Mouse (Mus musculus) neural tube, embryonic 12.5 days (tissue): Measurements from ENCODE around the gene Susd4. TPM values are rescaled to one million over a fixed set of nuclear protein-coding genes. Genes with fewer than 3 reads are reported as not detected.

ENCODE experiments used
- ATAC-seq: fragments of 200-750 bp; cut with Nextera tagmentation; 2 replicates; pipeline ENCODE4 v1.8.0; 2017; ENCODE audit warnings: low read depth, mild to moderate bottlenecking, moderate TSS enrichment, moderate library complexity; ENCODE audit not compliant: low FRiP score
- H3K27ac ChIP-seq: fragments of 300-500 bp; sonication (generic); 2 replicates; pipeline ENCODE4 v1.5.1; 2016
- H3K27me3 ChIP-seq: fragments of 300-500 bp; sonication (generic); replicated peaks from 2 replicates; pipeline ENCODE4 v1.6.1; 2016; ENCODE audit warnings: mild to moderate bottlenecking
- H3K36me3 ChIP-seq: fragments of 300-500 bp; sonication (generic); 2 replicates; pipeline ENCODE4 v1.6.1; 2016; ENCODE audit warnings: mild to moderate bottlenecking
- H3K4me1 ChIP-seq: fragments of 300-500 bp; sonication (generic); 2 replicates; pipeline ENCODE4 v1.6.1; 2016
- H3K4me2 ChIP-seq: fragments of 300-500 bp; sonication (generic); replicated peaks from 2 replicates; pipeline ENCODE4 v1.6.1; 2016; ENCODE audit warnings: mild to moderate bottlenecking
- H3K4me3 ChIP-seq: fragments of 300-500 bp; sonication (generic); 2 replicates; pipeline ENCODE4 v1.5.1; 2016
- H3K9ac ChIP-seq: fragments of 300-500 bp; sonication (generic); 2 replicates; pipeline ENCODE4 v1.6.1; 2016; ENCODE audit warnings: mild to moderate bottlenecking
- H3K9me3 ChIP-seq: fragments of 300-500 bp; sonication (generic); 2 replicates; pipeline ENCODE4 v1.6.1; 2016; ENCODE audit warnings: mild to moderate bottlenecking
- WGBS: fragments of 180-500 bp; shearing (Covaris S2); methylation state at CpG from one replicate; pipeline ENCODE4 v1.1.7; 2016; 5-methylcytosine and 5-hydroxymethylcytosine counted together
- polyA plus RNA-seq: library from polyadenylated mRNA; unstranded; fragments of >200 nt; fragmentation: Nextera tagmentation; extraction: Ambion mirVana; gene quantifications from 2 replicates; pipeline ENCODE4 v1.2.1, GENCODE M21; 2016

The Susd4 gene
- polyA plus RNA-seq, 1 experiment from 2014 or later = 42.7 TPM

GRCm38 (mm10) chr1:182758783-182759182 lies 4.9 kb upstream of the Susd4 start:
- Histone ChIP-seq H3K27ac (no peak overlapping the region), H3K9ac (no peak overlapping the region), H3K27me3 (peaks cover 5% of the 10 kb centered on the region; the same call in 1 of the 2 replicates), H3K36me3 (no peaks in the 10 kb centered on the region), H3K4me1 (peaks cover 6% of the 10 kb centered on the region; the same call in 1 of the 2 replicates), H3K4me2 (no peak overlapping the region), H3K4me3 (no peak overlapping the region), H3K9me3 (no peaks in the 10 kb centered on the region)
- ATAC-seq = no peak
- 100% methylated on average over 1 of the region's 1 CpGs for WGBS

GRCm38 (mm10) chr1:182763191-182763715 lies 407 bp upstream of the Susd4 start:
- Histone ChIP-seq H3K4me3 (peak overlapping the region; percentile 62), H3K27ac (no peak overlapping the region), H3K9me3 (no peaks in the 10 kb centered on the region), H3K27me3 (peaks cover 5% of the 10 kb centered on the region; the same call in 1 of the 2 replicates), H3K36me3 (no peaks in the 10 kb centered on the region), H3K4me2 (peak overlapping the region; percentile 87), H3K4me1 (peaks cover 18% of the 10 kb centered on the region), H3K9ac (peak overlapping the region; percentile 71)
- ATAC-seq = peak; percentile 41; the same call in 1 of the 2 replicates
- 8% methylated on average over 17 of the region's 17 CpGs for WGBS

GRCm38 (mm10) chr1:182764541-182765281 lies 1.1 kb downstream of the Susd4 start:
- 1% methylated on average over 27 of the region's 27 CpGs for WGBS
- Histone ChIP-seq H3K27me3 (peaks cover 5% of the 10 kb centered on the region; the same call in 1 of the 2 replicates), H3K4me3 (peak overlapping the region; percentile 62), H3K36me3 (no peaks in the 10 kb centered on the region), H3K27ac (peak overlapping the region; percentile 74), H3K9ac (peak overlapping the region; percentile 71), H3K4me2 (peak overlapping the region; percentile 87), H3K9me3 (no peaks in the 10 kb centered on the region), H3K4me1 (peaks cover 18% of the 10 kb centered on the region)
- peak; percentile 83 for ATAC-seq

GRCm38 (mm10) chr1:182775576-182775975 lies 11.9 kb downstream of the Susd4 start:
- Histone ChIP-seq H3K9me3 (no peaks in the 10 kb centered on the region), H3K36me3 (no peaks in the 10 kb centered on the region), H3K4me1 (peaks cover 8% of the 10 kb centered on the region), H3K9ac (no peak overlapping the region), H3K4me3 (no peak overlapping the region), H3K27me3 (no peaks in the 10 kb centered on the region), H3K4me2 (no peak overlapping the region), H3K27ac (no peak overlapping the region)
- no peak for ATAC-seq
- WGBS = 81% methylated on average over 7 of the region's 7 CpGs

- ATAC-seq = no peak
- WGBS = 63% methylated on average over 10 of the region's 10 CpGs
- no peak overlapping the region for H3K27ac ChIP-seq
Measured at GRCm38 (mm10) chr1:182776749-182777410, 13.2 kb downstream of the Susd4 start.

GRCm38 (mm10) chr1:182778225-182778624 lies 14.6 kb downstream of the Susd4 start:
- Histone ChIP-seq H3K36me3 (no peaks in the 10 kb centered on the region), H3K4me2 (no peak overlapping the region), H3K9ac (no peak overlapping the region), H3K4me3 (no peak overlapping the region), H3K4me1 (peaks cover 8% of the 10 kb centered on the region), H3K27ac (no peak overlapping the region), H3K9me3 (no peaks in the 10 kb centered on the region), H3K27me3 (no peaks in the 10 kb centered on the region)
- 84% methylated on average over 13 of the region's 13 CpGs for WGBS
- ATAC-seq = no peak

More at GRCm38 (mm10) chr1:182776749-182777410, 13.2 kb downstream of the Susd4 start:
- no peaks in the 10 kb centered on the region for H3K27me3 ChIP-seq
- no peak overlapping the region for H3K4me3 ChIP-seq
- no peak overlapping the region for H3K9ac ChIP-seq
- peak overlapping the region; percentile 4; the same call in 1 of the 2 replicates for H3K4me2 ChIP-seq
- H3K9me3 ChIP-seq = no peaks in the 10 kb centered on the region
- H3K4me1 ChIP-seq = peaks cover 8% of the 10 kb centered on the region
- H3K36me3 ChIP-seq = no peaks in the 10 kb centered on the region

- Histone ChIP-seq H3K4me2 (no peak overlapping the region), H3K9ac (no peak overlapping the region), H3K4me3 (no peak overlapping the region), H3K4me1 (peaks cover 8% of the 10 kb centered on the region), H3K36me3 (no peaks in the 10 kb centered on the region), H3K27me3 (no peaks in the 10 kb centered on the region), H3K9me3 (no peaks in the 10 kb centered on the region), H3K27ac (no peak overlapping the region)
- no peak for ATAC-seq
- 95% methylated on average over 6 of the region's 6 CpGs for WGBS
Measured at GRCm38 (mm10) chr1:182779024-182779520, 15.4 kb downstream of the Susd4 start.

GRCm38 (mm10) chr1:182783774-182784173 lies 20.1 kb downstream of the Susd4 start:
- Histone ChIP-seq H3K27me3 (no peaks in the 10 kb centered on the region), H3K9ac (no peak overlapping the region), H3K36me3 (no peaks in the 10 kb centered on the region), H3K4me1 (no peaks in the 10 kb centered on the region), H3K4me3 (no peak overlapping the region), H3K4me2 (no peak overlapping the region), H3K9me3 (no peaks in the 10 kb centered on the region), H3K27ac (no peak overlapping the region)
- ATAC-seq = no peak
- WGBS = 91% methylated on average over 7 of the region's 7 CpGs

- Histone ChIP-seq H3K4me2 (no peak overlapping the region), H3K9ac (no peak overlapping the region), H3K36me3 (no peaks in the 10 kb centered on the region), H3K4me1 (no peaks in the 10 kb centered on the region), H3K9me3 (no peaks in the 10 kb centered on the region), H3K27me3 (no peaks in the 10 kb centered on the region), H3K27ac (no peak overlapping the region), H3K4me3 (no peak overlapping the region)
- ATAC-seq = no peak
- WGBS = 89% methylated on average over 3 of the region's 3 CpGs
Measured at GRCm38 (mm10) chr1:182784784-182785183, 21.1 kb downstream of the Susd4 start.

GRCm38 (mm10) chr1:182785504-182785903 lies 21.8 kb downstream of the Susd4 start:
- no peaks in the 10 kb centered on the region for H3K9me3 ChIP-seq
- H3K4me3 ChIP-seq = no peak overlapping the region
- no peaks in the 10 kb centered on the region for H3K27me3 ChIP-seq
- no peaks in the 10 kb centered on the region for H3K4me1 ChIP-seq
- no peak overlapping the region for H3K4me2 ChIP-seq
- WGBS = 89% methylated on average over 5 of the region's 5 CpGs
- no peak for ATAC-seq
- no peak overlapping the region for H3K9ac ChIP-seq
- no peak overlapping the region for H3K27ac ChIP-seq
- H3K36me3 ChIP-seq = no peaks in the 10 kb centered on the region

GRCm38 (mm10) chr1:182787030-182787429 lies 23.4 kb downstream of the Susd4 start:
- ATAC-seq = no peak
- Histone ChIP-seq H3K4me3 (no peak overlapping the region), H3K36me3 (no peaks in the 10 kb centered on the region), H3K27ac (no peak overlapping the region), H3K9ac (no peak overlapping the region), H3K4me2 (no peak overlapping the region), H3K27me3 (no peaks in the 10 kb centered on the region), H3K4me1 (0 out of 2 replicates have a peak, but pooled peaks cover under 1% of the 10 kb centered on the region), H3K9me3 (no peaks in the 10 kb centered on the region)
- 56% methylated on average over 7 of the region's 7 CpGs for WGBS

- 68% methylated on average over 6 of the region's 6 CpGs for WGBS
- no peak for ATAC-seq
Measured at GRCm38 (mm10) chr1:182788896-182789295, 25.2 kb downstream of the Susd4 start.

More at GRCm38 (mm10) chr1:182788896-182789295, 25.2 kb downstream of the Susd4 start:
- H3K9me3 ChIP-seq = no peaks in the 10 kb centered on the region
- no peaks in the 10 kb centered on the region for H3K27me3 ChIP-seq
- H3K9ac ChIP-seq = no peak overlapping the region
- no peak overlapping the region for H3K27ac ChIP-seq
- no peak overlapping the region for H3K4me3 ChIP-seq
- no peak overlapping the region for H3K4me2 ChIP-seq
- H3K4me1 ChIP-seq = peaks cover 7% of the 10 kb centered on the region
- H3K36me3 ChIP-seq = no peaks in the 10 kb centered on the region
